Mouse (Mus musculus) layer of hippocampus, postnatal 36 days (tissue): Measurements from ENCODE around the gene Nr0b2. TPM values are rescaled to one million over a fixed set of nuclear protein-coding genes. Genes with fewer than 3 reads are reported as not detected.

Experiments
- microRNA-seq, 2 experiments: library from miRNA; unstranded; fragments of <30 nt; microRNA quantifications; one replicate each; pipeline ENCODE4 v1.2.0; 2021
- total RNA-seq, 2 experiments: library from RNA; stranded (reverse); gene quantifications; 2 replicates each; pipeline ENCODE4 v1.2.3; 2021

Nr0b2 gene
- total RNA-seq, 2 experiments from 2014 or later: not detected

Small RNA genes within 50 kb of the gene (microRNA-seq; reads per million reads assigned to microRNA genes)
- 0 reads per million in 2 experiments for gene Gm23158

Other genes starting within 250 kb of the Nr0b2 start
- gene Wdtc1, start 199.9 kb upstream of the Nr0b2 start, total RNA-seq: 10 to 100 TPM; 78.5 to 78.9 TPM
- 10 to 100 TPM; 60.1 to 63.9 TPM for gene Slc9a1, start 183.7 kb upstream of the Nr0b2 start, total RNA-seq
- not detected for gene Tent5b, start 73.2 kb upstream of the Nr0b2 start, total RNA-seq
- 100 to 1,000 TPM; 168 to 190 TPM for gene Trnp1, start 54.8 kb upstream of the Nr0b2 start, total RNA-seq
- under 1 TPM; 0.20 to 0.35 TPM for gene Kdf1, start 34.4 kb upstream of the Nr0b2 start, total RNA-seq
- 100 to 1,000 TPM; 122 to 123 TPM for gene Nudc, start 7.4 kb upstream of the Nr0b2 start, total RNA-seq
- gene Gpatch3, start 21.4 kb downstream of the Nr0b2 start, total RNA-seq: 1 to 10 TPM; 7.0 to 7.2 TPM
- 10 to 100 TPM; 10.1 to 10.3 TPM for gene Gpn2, start 31.0 kb downstream of the Nr0b2 start, total RNA-seq
- gene Sfn, start 48.8 kb downstream of the Nr0b2 start, total RNA-seq: 1 to 10 TPM; 1.5 to 1.9 TPM
- 10 to 100 TPM; 30.1 to 32.8 TPM for gene Zdhhc18, start 96.8 kb downstream of the Nr0b2 start, total RNA-seq
- 1 to 10 TPM; 8.3 to 9.1 TPM for gene Pigv, start 119.3 kb downstream of the Nr0b2 start, total RNA-seq
- 10 to 100 TPM; 75.1 to 87.6 TPM for gene Arid1a, start 203.4 kb downstream of the Nr0b2 start, total RNA-seq